Mouse (Mus musculus): ENCODE measurements around the gene Foxq1.
A peak's percentile ranks its signal among the peaks of the same experiment; 100 is the strongest.

Gene Foxq1

DNA sequence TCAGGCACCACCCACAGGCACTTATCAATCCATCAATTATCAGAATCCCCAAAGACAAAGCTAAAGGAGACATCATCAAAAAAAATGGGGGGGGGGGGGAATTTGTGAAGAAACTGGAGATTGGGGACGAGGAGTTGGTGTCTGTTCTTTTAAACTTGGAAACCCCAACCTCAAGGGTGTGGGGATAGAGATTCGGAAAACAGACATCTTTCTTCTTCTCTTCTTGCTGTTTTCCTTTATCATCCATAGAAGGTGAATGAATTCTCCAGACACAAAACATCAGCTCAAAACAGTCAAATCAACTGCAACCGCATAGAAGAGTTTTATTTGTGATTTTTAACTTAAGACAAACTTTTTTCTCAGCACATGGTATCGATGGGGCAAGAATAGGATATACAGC lies at the start of gene Foxq1:
Gene Foxq1 (plus strand): TSS at position 301 of the 400 bp plus-strand sequence.
- no peak for DNase-seq

DNA sequence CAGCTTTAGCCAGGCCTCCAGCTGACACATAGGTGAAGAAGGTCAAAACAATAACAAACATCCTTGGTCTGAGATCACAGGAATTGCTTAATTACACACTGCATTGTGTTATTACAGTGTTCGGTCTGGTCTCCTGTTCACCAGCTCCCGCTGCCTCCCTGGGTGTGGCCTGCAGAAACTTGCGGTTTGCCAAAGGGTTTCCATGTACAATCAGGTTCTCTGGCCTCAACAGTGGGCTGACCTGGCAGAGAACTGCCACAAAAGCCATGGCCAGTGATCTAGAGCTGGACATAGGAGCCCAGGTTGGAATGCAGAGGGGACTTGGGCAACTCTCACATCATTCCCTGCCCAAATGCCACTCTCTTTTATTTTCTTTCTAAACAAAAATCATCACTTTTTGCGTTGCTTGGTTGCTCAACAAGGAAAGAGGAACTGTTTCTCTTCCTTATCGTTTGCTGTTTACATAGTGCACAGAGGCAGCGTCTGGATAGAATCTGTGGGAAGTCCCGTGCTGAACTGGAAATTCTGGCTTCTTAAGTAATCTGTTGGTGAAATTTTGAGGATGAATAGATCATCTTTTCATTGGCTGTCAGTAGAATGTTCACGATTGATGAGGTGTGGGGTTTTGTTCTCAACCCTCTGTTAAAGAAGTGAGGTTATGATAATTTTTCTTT lies 49.3 kb upstream of the Foxq1 start:
- no peak for DNase-seq

DNA sequence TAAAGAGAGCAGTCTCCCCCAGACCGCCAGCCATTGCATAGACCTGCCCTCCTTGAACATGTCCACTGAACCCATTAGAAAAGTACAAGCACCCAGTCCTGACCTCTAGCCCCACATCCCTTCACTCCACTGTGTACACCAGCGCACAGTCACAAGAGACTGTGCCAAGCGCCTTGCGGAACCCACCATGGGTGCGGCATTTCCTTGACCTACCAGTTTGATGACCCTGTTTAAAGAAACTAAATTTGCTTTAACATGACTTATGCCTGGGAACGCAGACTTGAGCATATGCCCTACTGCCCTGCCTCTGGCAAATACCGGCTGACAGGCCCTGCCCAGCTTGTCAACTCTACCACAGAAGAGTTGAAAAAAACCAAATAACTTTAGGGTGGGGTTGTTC lies 40.7 kb upstream of the Foxq1 start:
- no peak for DNase-seq

DNA sequence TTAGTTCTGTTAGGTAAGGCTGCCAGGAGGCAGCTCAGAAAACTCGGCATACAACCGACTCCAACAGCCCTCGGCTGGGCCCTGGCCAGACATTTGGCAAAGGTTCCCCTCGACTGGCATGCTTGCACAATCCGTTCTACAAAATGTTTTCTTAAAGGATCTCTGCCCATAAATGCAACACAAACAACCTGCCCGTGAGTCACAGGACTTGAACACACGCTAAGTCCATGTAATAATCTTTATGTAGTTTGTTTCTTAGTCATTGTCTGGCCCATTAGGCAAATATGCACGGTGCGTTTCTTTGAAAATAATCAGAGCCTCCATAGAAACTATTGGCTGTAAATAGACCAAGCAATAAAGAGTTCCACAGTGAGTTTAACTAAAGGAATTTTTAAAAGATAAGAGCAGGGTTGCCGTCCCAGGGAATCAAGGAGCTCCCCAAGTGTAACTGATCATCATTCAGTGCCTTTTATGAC lies 37.5 kb upstream of the Foxq1 start:
- DNase-seq = peak; percentile 15

DNA sequence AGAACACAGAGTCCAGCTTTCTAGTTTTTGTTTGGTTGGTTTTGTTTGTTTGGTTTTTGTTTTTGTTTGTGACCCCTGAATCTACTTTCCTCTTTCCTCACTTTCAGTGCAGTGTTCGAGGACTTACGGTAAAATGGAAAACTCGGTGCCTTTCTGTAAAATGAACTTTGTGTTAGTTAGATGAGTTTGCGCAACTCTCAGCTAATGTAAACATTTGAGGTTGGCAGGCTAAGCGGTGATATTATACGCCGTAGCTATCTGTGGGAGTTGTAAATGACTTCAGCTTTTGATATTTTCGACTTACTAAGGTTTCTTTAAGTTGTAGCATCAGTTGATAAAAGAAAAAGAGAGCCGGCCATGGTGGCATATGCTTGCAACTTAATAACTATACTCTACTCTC lies 37.0 kb upstream of the Foxq1 start:
- DNase-seq = no peak

DNA sequence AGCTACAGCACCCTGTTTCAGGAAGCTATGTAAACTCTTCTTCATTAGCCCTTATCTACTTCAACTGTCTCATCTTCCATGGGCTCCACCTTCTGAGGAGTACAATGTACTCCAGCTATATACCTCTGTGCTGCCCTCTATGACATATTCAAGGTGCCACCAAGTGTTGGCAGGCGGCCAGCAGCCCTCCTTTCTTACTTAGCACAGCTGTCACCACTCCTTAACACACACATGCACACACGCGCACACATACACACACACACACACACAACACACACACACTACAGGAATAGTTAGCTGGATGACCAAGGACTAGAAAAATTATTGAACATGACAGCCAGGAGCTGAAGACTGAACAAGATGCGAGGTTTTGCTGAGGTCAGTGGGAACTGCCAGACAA lies 31.0 kb upstream of the Foxq1 start:
- DNase-seq = no peak

DNA sequence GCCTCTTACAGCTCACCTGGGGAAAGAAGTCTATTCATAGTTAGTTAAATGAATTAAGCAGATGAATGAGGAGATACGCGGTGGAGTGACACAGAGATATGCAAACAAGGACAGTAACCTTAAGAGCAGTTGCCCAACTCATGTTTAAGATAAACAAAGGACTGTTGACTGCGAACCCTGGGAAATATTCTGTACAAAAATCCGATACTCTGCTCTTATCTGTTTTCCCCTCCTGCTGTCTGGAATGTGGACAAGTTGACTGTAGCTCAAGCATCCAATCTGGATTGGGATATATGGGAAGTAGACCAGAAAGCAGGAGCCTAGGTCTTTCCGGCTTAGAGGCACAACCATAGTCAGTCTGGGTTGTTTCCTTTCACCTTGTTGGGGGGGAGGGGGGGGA lies 24.7 kb upstream of the Foxq1 start:
- no peak for DNase-seq

DNA sequence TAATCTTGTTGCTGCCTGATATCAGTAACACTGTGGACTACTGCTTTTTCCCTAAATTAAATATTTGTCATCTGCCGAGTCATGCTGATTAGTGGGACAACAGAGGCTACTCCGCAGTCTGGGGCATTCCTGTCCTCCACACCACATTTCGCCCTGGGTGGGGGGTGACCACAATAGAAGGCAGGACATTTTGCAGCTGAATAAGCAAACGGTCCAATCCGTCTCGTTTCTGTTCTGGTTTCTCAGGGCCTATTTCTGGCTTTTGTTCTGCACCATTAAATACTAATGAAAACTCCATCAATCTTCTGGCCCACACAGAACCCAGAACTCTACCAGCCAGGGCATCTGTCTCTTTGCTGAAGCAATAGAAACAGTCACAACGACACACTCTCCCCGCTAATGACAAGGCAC lies 24.3 kb upstream of the Foxq1 start:
- no peak for DNase-seq

DNA sequence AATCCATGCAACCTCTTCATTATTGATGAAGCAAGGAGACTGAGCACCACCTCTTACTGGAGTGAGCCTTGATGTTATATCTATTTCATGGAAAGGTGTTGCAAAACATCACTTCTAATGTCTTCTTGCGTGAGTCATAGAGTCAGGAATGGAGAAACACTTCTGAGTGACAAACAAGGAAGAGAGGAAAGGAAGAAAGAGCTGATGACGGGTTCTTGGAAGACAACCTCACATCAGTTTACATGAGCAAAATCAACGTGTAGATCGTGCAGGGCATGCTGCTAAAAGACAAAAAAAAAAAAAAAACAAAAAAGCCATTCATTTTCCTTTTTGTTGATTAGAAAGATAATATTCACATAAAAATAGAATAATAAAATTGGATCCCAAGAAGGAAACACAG lies 21.2 kb upstream of the Foxq1 start:
- DNase-seq = no peak

DNA sequence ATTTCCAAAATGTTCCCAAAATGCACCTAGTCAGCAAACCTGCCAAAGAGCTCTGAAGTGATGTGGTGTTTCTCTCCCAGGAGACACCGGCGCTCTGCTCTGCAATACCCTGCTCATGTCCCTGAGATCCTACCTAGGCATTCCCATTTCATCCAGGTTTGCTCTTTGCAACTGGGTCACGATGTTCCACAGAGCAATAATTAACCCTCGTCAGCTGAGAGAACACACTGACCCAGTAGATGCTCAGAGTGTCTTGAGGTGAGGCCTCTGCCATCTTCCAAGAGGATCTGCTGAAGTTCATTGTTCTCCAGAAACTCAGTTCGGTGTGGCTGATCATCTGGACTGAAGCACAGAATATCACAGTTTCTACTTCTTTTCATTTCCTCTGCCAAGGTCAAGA lies 12.9 kb upstream of the Foxq1 start:
- DNase-seq = no peak

DNA sequence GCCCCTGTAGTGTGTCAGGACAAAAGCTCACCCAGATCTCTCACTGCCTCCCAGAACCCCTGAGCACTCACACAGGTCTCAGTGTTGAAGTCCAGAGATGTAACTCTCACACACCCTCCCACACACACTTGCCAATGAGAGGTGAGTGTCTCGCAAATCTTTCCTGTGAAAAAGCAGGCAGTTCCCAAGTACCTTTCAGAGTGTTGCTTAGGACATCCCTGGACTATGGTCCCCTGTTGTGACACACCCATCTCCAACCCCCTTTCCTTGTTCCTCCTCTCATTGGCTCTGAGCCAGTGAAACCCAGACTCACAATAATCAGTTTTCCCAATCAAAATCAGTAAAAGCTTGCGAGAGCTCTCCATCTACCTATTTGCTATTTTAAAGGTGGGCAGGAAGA lies 9.2 kb upstream of the Foxq1 start:
- DNase-seq = no peak

DNA sequence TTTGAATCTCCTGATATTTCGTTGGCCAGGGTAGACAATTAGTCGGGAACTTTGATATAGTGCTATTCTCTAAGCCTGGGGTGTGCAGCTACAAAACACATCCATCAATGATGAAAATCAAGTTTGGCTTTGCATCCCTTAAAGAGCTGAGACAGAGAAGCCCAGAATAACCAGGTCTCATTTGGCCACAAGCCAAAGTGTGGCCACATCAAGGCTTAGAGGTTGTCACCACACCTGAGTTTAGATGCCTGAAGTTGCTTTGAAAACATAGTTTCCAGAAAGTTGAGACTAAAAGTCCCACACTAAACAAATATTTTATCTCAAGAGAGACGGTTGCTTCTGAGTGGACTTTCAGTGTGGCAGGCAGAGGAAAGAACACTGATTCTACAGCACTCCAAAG lies 8.7 kb upstream of the Foxq1 start:
- no peak for DNase-seq

DNA sequence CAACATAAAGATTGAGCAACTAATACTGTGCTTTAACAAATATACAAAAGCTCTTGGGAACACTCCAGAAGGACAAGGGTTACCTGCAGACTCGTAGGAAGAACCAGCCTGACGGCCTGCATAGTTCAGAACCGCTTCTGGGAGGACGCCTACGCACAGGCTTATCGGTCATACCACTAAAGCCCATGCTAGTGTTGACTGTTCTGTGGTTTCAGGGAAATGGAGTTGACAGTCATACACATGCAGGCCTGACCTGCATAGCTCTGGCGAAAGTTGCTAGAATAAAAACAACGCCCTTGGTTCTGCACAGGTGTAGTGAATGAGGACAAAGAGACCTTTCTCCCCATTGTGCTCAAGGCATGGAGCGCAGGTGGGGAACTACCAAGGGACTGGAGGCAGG lies 8.3 kb upstream of the Foxq1 start:
- DNase-seq = no peak

DNA sequence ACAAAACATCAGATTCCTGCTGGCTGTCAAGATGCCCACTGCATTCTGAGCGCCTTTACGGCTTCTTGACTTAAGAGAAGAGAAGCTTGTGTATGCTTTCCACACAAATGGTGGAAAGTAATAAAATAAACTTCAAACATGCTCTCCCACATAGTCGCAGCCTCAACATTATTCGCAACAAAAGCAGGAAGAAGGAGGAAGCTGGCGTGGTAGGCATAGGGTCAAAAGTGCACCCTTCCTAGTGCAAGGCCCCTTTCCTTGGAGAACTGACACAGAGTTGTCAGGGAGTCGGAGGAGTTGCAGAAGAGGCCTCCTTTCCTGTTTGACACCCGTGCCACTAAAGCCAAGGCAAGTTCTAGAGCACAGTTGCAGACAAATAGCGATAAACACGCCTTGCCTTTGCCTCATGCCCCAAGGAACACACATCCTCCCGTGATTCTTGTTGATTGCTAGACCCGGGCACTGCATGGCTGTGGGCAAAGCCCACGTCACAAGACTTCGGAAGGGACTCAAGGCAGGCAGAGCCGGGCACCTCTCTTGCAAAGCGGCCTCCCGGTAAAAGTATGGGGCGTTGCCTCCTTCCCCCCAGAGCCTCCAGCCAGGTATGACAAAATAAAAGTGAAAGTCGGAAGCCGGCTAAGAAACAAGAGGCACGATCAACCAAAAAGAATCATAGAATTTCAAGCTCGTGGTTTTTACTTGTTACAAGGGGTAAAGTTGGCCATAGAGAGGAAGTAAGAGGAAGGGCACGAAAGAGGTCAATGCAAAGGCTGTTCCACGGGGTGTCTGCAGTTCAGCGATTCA lies 1.2 kb downstream of the Foxq1 start:
- DNase-seq = no peak

DNA sequence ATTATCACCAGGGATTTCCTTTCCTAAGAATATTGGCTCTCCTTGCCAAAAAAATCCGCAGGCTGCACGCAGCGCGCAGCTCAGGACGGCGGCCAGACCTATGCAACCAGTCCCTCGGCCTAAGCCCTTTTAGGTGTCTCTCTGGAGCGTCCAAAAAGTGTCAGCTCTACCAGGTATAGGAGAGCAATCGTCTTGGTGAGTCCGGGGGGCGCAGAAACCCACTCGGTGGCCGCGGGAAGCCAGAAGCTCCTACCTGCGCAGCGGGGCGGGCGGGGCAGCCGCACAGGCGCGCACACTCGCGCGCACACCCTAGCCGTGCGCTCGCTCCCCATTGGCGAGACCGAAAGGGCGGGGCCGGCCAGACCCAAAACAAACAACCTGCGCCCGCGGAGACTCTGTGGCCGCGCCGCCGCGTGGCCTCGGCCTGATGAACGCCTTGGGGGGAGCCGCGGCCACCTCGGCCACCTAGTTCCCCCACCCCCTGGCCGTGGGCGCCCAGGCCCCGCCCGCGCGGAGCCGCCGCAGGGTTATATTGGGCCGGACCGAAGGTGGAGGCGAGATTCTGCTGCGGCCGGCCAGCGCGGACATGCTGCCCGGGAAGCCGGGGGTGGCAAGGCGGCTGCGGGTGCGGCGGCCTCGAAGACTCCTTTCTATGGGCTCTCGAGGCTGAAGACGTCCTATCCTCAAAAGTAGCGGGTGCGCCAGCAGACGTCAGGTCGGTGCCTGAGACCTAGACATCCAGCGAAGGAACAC lies 2.0 kb downstream of the Foxq1 start:
- peak; percentile 11 for DNase-seq

DNA sequence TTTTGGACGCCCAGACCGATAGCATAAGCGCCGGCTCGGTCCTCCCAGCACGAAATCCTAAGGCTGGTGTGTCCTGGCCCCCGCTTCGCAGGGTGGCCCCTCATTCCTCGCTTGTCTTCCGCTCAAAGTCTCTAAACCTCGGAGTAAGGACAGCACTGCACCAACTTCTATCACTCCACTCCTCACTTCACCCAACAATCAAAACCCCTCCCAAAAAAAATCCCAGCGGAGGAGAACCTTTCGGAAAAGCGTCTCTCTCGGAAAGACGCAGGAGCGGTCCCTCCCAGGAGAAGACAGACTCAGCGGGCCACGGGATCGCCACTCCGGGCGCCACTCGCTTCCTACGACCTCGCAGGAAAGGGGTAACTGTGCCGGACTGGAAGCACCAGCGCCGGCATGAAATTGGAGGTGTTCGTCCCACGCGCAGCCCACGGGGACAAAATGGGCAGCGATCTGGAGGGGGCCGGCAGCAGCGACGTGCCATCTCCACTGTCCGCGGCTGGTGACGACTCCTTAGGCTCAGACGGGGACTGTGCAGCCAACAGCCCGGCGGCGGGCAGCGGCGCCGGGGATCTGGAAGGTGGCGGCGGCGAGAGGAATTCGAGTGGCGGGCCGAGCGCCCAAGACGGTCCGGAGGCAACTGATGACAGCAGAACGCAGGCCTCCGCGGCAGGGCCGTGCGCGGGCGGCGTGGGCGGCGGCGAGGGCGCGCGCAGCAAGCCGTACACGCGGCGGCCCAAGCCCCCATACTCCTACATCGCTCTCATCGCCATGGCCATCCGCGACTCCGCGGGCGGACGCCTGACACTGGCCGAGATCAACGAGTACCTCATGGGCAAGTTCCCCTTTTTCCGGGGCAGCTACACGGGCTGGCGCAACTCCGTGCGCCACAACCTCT lies 2.8 kb downstream of the Foxq1 start, which contains the start of gene A530084C06Rik:
Gene A530084C06Rik (minus strand): TSS at position 813 of the 898 bp plus-strand sequence.
- peak; percentile 7 for DNase-seq

DNA sequence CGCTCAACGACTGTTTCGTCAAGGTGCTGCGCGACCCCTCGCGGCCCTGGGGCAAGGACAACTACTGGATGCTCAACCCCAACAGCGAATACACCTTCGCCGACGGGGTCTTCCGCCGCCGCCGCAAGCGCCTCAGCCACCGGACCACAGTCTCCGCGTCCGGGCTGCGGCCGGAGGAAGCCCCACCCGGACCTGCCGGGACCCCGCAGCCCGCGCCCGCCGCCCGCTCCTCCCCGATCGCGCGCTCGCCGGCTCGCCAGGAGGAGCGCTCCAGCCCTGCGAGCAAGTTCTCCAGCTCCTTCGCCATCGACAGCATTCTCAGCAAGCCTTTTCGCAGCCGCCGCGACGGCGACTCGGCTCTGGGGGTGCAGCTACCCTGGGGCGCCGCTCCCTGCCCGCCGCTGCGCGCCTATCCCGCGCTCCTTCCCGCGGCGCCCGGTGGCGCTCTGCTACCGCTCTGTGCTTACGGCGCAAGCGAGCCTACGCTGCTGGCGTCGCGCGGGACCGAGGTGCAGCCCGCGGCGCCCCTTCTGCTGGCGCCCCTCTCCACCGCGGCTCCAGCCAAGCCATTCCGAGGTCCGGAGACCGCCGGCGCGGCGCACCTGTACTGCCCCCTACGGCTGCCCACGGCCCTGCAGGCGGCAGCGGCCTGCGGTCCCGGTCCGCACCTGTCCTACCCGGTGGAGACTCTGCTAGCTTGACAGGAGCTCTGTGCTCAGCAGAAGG lies 3.6 kb downstream of the Foxq1 start:
- DNase-seq = peak; percentile 7

DNA sequence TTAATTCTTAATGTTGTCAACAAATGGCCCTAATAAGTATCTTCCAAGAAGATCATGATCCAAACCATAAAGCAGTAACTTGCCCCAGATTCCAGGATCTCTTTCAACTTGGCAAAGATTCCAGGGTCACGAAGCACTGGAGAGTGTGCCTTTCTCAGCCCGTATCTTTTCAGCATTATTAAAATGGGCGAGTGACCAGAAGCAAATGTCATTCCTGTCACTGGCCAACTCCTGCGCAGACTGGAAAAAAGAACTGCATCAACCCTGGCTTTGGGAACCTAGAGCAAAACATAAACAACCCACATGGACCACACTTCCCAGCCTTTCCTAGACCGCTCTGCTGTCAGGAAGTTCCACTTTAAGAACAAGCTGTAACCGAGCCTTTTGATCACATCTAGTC lies 8.5 kb downstream of the Foxq1 start:
- DNase-seq = no peak

DNA sequence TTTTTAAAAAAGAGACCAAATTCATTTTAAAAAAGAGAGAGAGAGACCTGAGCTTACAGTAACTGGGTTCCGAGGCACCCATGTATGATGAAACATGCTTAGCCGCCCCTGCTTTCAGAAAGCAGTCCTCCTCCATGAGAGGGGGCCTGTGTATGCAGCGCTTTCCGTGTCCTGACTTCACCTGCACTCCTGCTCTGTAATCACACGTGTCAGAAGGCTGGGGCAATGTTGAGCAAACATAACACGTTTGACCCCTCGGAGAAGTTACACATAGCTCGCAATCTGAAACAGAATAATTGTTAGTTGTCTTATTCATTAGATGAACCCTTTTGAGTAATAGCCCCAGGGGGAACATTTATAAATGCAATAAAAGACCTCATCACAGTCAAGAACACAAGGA lies 11.2 kb downstream of the Foxq1 start:
- DNase-seq = no peak

DNA sequence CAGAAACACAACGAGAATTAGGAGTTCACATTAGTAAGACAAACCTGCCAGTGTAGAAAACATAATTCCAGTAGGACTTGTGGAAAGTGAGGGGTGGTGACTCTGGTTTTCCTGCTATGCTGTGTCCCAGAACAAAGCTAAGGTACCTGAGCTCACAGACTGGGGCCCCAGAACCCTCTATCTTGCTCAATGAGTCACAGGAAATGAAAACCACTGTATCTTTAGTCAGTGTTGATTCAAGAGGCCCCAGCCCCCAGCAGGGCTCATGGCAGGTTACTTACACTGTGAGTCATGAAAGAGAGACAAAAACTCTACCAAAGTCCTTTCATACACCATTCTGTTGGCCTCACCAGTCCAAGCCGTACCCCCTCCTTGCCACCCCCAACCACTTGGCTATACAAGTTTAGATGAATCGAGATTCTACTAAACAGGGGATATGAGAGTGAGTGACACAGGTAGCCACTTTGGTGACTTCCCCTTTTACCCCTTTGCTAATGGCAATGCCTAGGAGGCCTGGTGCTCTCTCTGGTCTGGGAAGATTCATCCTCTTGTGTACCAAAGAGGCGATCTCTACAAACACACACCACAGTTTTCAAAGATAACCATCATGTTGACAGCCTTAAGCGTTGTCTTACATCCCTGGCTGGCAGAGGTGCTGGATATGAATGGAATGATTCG lies 11.8 kb downstream of the Foxq1 start:
- DNase-seq = no peak

DNA sequence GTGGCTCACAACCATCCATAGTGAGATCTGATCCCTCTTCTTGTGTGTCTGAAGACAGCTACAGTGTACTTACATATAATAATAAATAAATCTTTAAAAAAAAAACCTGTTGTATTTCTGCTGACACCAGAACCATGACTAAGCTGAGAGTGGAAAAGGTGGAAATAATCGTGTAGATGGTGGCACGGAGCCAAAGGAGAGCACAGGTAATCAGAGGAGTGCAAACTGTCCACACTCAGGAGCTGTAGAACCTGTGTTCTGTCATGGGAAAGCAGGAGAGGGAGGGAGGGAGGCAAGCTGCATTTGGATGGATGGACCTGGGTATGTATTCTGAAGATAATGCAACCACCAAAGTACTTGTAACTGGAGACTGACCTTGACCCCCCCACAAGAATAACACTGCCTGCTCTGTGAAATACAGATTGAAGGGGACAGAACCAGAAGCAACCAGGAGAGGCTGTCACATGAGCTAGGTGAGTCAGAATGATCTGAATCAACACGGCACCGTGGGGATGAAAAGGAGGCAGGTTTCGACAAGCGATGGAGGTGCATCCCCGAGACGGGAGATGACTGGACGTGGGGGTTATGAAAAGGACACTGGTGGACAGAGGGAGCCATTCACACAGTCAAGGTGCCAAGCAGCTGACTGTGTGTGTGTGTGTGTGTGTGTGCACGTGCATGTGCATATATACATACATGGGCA lies 17.0 kb downstream of the Foxq1 start:
- no peak for DNase-seq

All from cerebellum, adult 9-11 months (tissue).